Mouse (Mus musculus) layer of hippocampus, adult 2 months (tissue): ENCODE measurements around the gene Zranb1. TPM values are rescaled to one million over a fixed set of nuclear protein-coding genes. Genes with fewer than 3 reads are reported as not detected.
A peak's percentile ranks its signal among the peaks of the same experiment; 100 is the strongest.

ENCODE experiments used
- DNase-seq, 2 experiments: peaks; one replicate each; pipeline ENCODE4 v3.0.0; 2022; ENCODE audit warnings: low spot score in 2 of 2
- H3K27ac ChIP-seq: fragments of 200-600 bp; 2 replicates; pipeline ENCODE4 v1.8.1; 2022
- H3K4me3 ChIP-seq: fragments of 200-600 bp; 2 replicates; pipeline ENCODE4 v1.8.1; 2022; ENCODE audit warnings: mild to moderate bottlenecking
- CTCF ChIP-seq: fragments of 200-600 bp; conservative IDR thresholded peaks from 2 replicates; pipeline ENCODE4 v1.8.1; 2022; ENCODE audit warnings: antibody characterized with exemption, mild to moderate bottlenecking, moderate library complexity
- total RNA-seq, 2 experiments: library from RNA; stranded (reverse); gene quantifications; 2 replicates each; pipeline ENCODE4 v1.2.3; 2021

The Zranb1 gene
- total RNA-seq, 2 experiments from 2014 or later, result 45.9 to 46.3 TPM

GRCm38 (mm10) chr7:132994120-132994519 is 63.2 kb downstream of the Zranb1 start:
- peak; percentile 66 for TF ChIP-seq CTCF
- H3K27ac ChIP-seq, result no peak overlapping the region
- no peak for DNase-seq

GRCm38 (mm10) chr7:132994628-132995191 is 63.8 kb downstream of the Zranb1 start:
- no peak overlapping the region for H3K4me3 ChIP-seq
- TF ChIP-seq CTCF, result no peak
- no peak for DNase-seq
- peak overlapping the region; percentile 61; the same call in 1 of the 2 replicates for H3K27ac ChIP-seq

More at GRCm38 (mm10) chr7:132994120-132994519, 63.2 kb downstream of the Zranb1 start:
- no peak overlapping the region for H3K4me3 ChIP-seq

- Histone ChIP-seq H3K4me3 (no peak overlapping the region), H3K27ac (peak overlapping the region; percentile 61)
- peak; percentile 78 for TF ChIP-seq CTCF
- no peak for DNase-seq
Measured at GRCm38 (mm10) chr7:132996391-132996790, 65.4 kb downstream of the Zranb1 start.

GRCm38 (mm10) chr7:132998639-132999038 is 67.7 kb downstream of the Zranb1 start:
- H3K4me3 ChIP-seq, result no peak overlapping the region
- H3K27ac ChIP-seq, result no peak overlapping the region
- no peak for TF ChIP-seq CTCF
- DNase-seq, result no peak

- no peak for TF ChIP-seq CTCF
- H3K4me3 ChIP-seq, result no peak overlapping the region
- no peak overlapping the region for H3K27ac ChIP-seq
- no peak for DNase-seq
Measured at GRCm38 (mm10) chr7:132999061-132999460, 68.1 kb downstream of the Zranb1 start.

GRCm38 (mm10) chr7:133001388-133001787 is 70.4 kb downstream of the Zranb1 start:
- Histone ChIP-seq H3K27ac (peak overlapping the region; percentile 83), H3K4me3 (no peak overlapping the region)
- TF ChIP-seq CTCF, result no peak
- DNase-seq, result no peak

GRCm38 (mm10) chr7:133002271-133002670 is 71.3 kb downstream of the Zranb1 start:
- no peak overlapping the region for H3K4me3 ChIP-seq
- H3K27ac ChIP-seq, result peak overlapping the region; percentile 83
- TF ChIP-seq CTCF, result no peak
- no peak for DNase-seq

- TF ChIP-seq CTCF, result peak; percentile 100
Measured at GRCm38 (mm10) chr7:133003421-133003820, 72.5 kb downstream of the Zranb1 start.

GRCm38 (mm10) chr7:133005772-133006171 is 74.8 kb downstream of the Zranb1 start:
- H3K27ac ChIP-seq, result no peak overlapping the region
- no peak overlapping the region for H3K4me3 ChIP-seq
- no peak for DNase-seq
- TF ChIP-seq CTCF, result no peak

More at GRCm38 (mm10) chr7:133003421-133003820, 72.5 kb downstream of the Zranb1 start:
- peak; percentile 88 to 91 for DNase-seq
- H3K4me3 ChIP-seq, result no peak overlapping the region
- H3K27ac ChIP-seq, result peak overlapping the region; percentile 83

- Histone ChIP-seq H3K27ac (peak overlapping the region; percentile 59), H3K4me3 (no peak overlapping the region)
- no peak for TF ChIP-seq CTCF
- no peak for DNase-seq
Measured at GRCm38 (mm10) chr7:133007343-133007742, 76.4 kb downstream of the Zranb1 start.

GRCm38 (mm10) chr7:133008663-133009062 is 77.7 kb downstream of the Zranb1 start:
- 0 out of 2 replicates have a peak overlapping the region, but pooled peaks have one; percentile 91 for H3K27ac ChIP-seq
- H3K4me3 ChIP-seq, result no peak overlapping the region
- DNase-seq, result no peak
- TF ChIP-seq CTCF, result no peak

- TF ChIP-seq CTCF, result no peak
- Histone ChIP-seq H3K4me3 (no peak overlapping the region), H3K27ac (peak overlapping the region; percentile 91)
- DNase-seq, result no peak
Measured at GRCm38 (mm10) chr7:133009676-133010075, 78.7 kb downstream of the Zranb1 start.

- Histone ChIP-seq H3K4me3 (no peak overlapping the region), H3K27ac (peak overlapping the region; percentile 91)
- TF ChIP-seq CTCF, result no peak
- DNase-seq, result no peak
Measured at GRCm38 (mm10) chr7:133010477-133010876, 79.5 kb downstream of the Zranb1 start.

- TF ChIP-seq CTCF, result no peak
- peak overlapping the region; percentile 91 for H3K27ac ChIP-seq
- peak; percentile 73 to 75 for DNase-seq
- H3K4me3 ChIP-seq, result peak overlapping the region; percentile 10; the same call in 1 of the 2 replicates
Measured at GRCm38 (mm10) chr7:133011191-133011590, 80.2 kb downstream of the Zranb1 start.
